Mouse (Mus musculus): Measurements from ENCODE around the gene Fer1l4.

- TF ChIP-seq POLR2A (IDR thresholded peaks at IDR 0.05; ENCODE audit: low read depth, low read length) = no peak
- no peak for TF ChIP-seq CTCF (IDR thresholded peaks at IDR 0.05; ENCODE audit: extremely low read depth, insufficient read depth, insufficient read length, insufficient replicate concordance)
Observed at GRCm38 (mm10) chr2:156025482-156025881, 27.3 kb downstream of the Fer1l4 start.
